Mouse (Mus musculus) kidney, postnatal 10 days (tissue): Measurements from ENCODE around the gene Zfp949.

Source experiments
- DNase-seq: peaks from one replicate; pipeline ENCODE4 v3.0.0; 2021; ENCODE audit warnings: mixed read lengths

Gene Zfp949

DNA sequence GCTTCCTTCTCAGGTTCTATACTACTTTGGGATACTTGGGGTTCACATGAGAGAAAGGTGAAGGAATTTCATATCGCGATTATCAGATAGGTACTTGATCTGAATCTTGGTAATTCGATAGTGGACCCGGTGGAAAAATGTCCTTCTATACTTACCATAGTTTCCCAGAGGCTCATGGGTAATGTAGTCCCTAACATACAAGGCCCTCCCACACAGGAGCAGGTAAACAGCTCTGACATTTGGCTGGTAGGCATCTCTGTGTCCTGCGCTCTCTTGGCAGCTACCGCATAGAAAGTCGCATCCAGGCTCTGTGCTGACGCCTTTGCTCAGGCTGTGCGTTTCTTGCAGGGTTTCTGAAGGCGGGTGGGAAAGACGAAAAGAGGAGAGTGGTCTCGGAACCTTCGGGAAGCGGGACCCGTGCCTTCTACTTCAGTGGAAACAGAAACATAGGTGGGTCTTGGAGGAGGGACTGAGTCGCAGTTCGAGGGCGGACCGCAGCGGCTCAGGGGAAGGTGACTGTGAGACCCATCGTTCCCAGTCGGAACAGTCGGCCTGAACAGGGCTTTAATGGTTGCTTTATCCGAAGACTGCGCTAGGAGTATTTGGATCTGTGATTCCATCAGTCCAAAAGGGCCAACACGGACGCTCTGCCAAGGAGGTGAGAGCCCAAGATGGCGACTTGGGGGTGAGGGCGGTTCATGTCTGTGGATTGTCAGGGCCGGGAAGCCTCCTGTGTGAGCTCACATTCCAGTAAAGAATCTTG is at the start of gene Zfp949:
Zfp949 (plus strand) TSS at position 170 of the 763 bp plus-strand sequence.
- peak; percentile 71 for DNase-seq

DNA sequence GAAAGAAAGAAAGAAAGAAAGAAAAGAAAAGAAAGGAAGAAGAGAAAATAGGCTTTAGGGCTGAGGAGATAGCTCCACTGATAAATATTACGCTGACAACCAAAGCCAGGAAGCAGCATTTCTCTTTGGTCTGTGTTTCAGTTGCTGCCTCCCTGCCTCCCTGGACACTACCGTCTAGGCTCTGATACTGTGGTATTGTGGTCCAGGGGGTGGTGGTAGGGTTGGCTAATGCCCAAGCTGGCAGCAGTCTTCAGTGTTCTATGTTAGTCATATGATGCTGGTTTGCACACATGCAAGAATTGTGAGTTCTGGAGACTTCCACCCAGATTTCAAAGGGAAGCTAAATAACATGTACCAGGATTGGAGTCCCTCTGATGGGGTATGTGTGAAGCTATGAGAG is 47.7 kb upstream of the Zfp949 start:
- DNase-seq = no peak

DNA sequence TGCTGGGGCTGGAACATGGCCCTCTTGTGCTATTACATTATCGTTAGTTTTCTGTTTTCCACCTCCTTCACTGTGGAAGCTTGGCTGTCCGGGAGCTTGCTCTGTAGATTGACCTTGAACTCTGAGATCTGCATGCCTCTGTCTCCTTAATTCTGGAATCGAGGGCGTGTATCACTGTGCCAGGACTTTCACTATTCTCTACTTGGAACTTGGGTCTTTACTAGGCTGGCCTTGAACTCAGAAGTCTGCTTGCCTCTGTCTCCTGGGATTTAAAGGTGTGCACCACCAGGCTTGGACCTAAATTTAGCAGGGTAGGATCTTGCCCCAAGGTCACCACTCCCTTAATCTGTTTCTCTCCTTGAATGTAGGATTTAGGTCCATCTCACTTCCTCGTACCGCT is 46.0 kb upstream of the Zfp949 start:
- DNase-seq = no peak

DNA sequence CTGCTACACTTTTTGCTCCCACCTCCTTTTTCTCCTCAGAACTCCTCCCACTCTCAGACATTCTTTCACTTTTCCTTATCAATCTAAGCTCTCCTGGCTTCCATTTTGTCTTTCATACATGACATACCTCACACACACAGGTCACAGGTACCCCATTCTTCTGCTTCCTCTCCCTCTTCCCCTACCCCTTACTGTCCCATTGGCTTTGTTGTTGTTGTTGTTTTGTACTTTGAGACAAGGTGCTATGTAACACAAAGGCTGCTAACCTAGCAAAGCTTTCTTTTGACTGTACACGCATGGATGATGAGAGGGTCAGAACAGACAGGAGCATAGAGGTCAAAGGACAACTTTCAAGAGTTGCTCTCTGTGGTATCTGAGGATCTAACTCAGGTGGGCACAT is 32.3 kb upstream of the Zfp949 start:
- no peak for DNase-seq

DNA sequence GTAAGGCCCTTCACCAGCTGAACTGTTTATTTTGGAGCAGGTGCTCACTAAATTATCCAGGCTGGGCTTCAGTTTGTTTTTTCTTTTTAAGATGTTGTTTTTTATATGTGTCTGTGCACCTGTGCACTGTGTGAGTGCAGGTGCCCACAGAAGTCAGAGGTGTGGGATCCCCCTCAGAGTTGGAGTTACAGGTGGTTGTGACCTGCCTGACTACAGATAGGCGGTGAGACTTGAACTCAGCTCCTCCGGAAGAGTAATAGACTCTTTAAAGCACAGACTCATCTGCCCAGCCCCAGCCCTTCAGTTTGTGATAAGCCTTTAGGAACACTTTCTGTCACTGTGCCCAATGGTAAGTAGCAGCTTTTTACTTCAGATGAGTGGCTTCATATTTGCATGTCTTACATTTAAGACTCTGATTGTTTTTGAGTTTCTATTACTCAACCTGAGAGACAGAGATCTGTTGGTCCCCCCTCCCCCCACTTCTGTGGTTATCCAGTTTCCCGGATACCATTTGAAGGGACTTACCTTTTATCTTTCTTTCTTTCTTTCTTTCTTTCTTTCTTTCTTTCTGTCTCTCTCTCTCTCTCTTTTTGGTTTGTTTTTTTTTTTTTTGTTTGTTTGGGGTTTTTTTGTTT is 31.3 kb upstream of the Zfp949 start:
- no peak for DNase-seq

DNA sequence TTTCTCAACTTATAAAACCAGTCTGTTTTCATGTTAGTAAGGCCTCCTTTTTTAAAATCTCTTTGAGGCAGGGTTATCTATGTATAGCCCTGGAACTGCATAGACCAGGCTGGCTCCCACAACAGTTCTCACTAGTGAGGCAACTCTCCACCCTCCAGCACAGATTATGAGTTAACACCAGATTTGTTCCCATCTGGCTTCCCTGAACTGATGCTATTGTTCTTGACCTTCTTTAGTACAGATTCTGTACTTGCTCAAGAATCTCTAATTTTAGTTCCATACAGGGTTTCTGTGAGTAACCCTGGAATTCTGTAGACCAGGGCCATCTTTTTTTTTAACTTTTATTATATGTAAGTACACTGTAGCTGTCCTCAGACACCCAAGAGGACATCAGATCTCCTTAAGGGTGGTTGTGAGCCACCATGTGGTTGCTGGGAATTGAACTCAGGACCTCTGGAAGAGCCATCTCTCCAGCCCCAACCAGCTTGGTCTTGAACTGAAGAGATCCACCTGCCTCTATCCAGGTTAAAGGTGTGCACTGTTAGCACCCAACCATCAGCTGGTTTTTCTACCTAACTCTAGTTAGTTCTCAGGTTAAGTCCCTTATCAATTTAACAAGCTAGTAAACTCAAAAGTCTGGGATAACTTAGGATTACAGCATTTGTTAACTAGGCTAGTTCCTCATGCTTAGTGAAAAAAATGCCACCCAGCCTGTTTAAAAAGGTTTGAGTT is 28.3 kb upstream of the Zfp949 start:
- DNase-seq = no peak

DNA sequence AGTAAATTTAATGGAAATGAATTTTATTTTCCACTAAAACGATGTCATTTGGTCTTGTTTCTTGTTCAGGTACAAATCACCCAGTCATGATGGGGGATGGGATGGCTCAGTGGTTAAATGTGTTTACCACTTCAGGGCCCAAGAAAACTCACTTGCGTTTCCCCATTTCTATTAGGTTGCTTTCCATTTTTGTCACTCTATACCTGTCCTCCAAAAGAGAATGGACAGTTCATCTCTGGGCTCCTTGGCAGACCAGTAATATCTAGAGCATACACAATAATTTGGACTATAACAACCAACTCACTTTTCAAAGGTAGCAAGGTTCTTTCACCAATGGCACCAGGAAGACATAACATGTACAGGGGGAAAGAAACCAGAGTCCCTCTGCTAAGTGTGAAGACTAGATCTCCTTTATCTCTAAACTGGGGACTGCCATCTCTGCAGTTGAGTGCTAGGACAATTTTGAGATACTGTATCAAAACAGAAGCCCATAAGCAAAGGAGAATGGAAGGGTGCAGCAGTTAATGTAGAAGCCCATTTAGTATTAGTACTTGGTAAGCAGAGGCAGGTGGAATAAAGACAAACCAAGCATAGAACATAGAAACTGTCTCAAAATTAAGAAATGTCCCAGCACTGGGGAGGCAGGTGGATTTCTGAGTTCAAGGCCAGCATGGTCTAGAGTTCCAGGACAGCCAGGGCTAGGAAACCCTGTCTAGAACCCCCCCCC is 27.5 kb upstream of the Zfp949 start:
- DNase-seq = no peak

DNA sequence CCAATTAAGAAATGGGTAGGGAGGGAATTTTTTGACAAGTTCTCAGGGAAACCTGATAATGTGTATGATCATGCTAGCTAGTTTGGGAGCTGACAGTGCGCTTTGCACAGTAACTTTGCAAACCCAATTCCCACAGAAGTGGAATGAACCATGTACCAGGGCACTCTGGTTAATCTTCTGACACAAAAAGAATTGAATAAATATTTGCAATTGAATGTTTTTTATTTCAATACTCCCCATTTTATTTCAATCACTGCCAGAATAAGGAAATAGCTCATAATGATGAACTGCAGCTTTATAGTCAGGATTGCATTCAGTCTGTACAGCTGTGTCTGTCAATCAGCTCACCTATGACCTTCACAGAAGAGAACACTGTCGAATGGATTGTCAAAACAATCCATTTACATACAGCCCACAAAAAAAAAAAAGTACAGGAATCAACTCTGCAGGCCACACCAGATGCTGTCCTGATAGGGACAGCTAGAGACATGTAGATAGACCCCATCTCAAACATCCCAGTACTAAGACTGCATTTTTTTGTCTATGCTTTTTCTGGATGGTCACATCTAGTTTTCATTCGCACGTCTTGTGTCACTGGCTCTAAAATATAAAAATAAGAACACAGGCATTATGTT is 26.9 kb upstream of the Zfp949 start:
- DNase-seq = no peak

DNA sequence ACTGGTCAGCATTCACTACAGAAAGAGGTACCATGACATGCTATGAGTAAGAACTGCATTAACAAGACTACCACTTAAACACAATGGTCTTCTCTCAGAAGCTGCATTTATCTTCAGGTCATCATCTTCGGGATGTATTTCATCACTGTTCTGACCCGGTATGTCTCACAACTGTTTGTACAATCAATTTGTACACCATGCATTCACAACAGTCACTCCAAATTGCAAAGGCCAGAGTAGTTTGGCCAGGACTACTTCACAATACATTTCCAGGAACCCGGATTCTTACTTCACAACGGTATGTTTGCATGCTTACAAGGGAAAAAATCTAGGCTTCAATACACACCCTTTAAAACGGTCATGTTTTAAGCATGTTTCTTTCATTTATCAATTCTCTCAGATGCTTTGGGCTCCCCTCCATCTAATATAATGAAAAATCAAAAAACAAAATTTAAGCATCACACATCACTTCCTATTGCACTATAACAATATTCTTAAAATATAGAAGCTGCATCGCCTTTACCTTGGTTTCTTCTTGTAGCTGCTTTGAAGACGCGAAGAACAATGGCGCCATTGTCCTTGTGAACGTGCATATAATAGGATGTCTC is 25.8 kb upstream of the Zfp949 start:
- DNase-seq = no peak

DNA sequence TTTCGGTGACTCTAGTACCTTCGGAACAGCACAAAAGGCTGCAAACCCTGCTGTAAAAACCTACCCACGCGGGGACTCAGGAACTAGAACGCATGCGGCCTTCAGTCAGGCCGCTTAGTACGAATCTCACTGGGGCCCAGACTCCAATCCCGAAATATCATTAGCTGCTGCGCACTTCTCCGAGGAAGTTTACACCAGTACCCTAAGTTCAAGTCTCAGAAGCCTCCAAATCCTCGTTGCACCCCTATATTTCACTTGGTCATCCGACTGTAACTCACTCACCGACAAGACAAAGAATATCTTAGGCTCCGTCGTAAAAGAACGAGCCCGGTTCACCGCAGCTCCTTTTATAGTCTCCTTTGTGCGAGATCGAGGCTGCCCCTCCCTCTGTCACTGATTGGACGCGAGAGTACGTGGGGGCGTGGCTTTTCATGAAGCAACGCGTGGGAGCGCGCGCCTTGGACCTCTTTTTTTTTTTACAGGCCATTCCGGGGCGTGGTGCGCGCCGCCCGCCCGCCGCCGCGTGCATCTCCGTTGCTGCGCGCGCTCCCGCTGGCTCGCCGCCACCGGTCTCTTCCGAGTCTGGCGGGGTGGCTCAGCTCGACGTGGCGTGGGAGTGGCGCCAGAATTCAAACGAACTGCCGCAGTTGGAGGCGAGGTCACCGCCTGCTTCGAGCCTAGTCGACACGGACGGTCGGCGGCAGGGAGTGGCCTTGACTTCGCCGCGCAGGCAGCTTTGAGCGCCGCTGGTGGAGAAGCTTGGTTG is 25.1 kb upstream of the Zfp949 start:
- DNase-seq = peak; percentile 98

DNA sequence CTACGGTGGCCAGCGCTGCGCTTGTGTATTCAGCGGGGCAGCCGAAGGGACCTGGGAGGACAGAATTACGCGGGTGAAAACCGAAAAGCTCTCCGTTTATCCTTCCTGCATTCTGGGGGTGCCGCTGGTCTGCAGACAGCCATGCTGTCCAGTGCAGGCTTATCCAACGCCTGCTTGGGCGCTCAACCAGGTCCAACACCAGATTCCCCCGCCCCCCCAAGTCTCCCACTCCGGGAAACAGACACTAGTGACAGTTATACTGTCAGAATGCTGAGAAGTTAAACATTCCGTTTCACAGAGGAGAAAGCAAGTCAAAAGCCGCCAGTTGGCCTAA is 24.5 kb upstream of the Zfp949 start:
- DNase-seq = no peak

DNA sequence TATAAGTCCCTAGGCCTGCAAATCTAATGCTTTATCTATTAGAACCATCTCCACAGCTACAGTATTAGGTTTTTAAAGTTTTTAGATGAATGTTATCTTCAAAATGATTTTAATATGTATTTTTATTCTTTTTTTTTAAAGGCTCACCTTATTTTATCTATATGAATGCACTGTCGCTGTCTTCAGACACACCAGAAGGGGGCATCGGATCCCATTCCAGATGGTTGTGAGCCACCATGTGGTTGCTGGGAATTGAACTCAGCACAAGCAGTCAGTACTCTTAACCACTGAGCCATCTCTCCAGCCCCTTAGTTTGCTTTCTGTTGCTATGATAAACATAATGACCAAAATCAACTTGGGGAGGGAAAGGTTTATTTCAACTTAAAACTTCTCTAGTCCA is 23.5 kb upstream of the Zfp949 start:
- no peak for DNase-seq

DNA sequence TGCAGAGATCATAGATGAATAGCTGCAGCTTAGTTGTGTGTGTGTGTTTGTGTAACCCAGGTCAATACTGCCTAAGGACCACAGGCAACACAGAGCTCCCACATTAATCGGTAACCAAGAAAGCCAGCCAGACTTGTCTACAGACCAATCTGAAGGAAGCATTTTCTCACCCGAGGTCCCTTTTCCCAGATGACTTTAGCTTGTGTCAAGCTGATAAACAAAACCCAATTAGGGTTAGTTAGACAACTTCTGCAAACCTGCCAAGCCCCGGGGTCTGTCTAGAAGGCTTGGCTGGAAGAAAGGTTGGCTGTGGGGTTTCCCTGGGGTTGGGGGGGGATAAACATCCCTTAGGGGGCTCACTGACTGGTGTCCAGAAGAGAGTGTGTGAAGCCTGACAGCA is 23.0 kb upstream of the Zfp949 start:
- DNase-seq = no peak

DNA sequence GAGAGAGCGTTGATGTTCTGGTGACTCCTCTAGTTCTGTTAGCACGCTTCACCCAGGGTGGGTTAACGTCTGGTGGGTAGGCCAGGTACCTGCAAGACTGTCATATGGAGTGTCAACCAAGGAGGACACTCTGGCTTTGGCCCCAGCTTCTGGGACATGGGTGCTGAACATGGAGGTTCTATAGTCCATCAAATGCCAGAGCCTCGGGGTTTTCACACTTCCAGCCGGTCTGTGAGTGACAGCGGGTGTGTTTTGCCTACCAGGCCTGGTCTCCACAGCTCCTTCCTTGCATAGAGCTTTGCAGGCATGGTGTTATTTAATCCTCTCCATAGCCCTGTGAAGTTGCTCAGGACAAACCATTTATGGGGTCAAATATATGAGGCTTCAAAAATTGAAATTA is 22.5 kb upstream of the Zfp949 start:
- DNase-seq = no peak

DNA sequence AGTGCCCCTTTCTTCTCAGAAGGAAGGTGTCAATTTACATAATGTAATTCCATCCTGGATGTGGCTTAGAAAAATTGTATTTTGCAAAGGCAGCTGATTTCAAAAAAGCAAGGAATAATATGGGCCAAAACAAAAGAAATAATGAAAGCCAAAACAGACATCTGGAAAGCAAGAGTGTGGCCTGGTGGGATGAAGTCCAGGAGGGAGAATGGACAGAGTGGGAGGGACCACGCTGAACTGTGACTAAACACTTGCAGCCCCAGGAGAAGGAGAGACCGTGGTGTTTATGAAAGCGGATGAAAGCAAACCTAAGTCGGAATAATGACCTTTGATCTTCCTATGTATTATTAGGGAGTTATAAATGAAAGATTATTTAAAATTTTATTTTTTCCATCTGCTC is 19.9 kb upstream of the Zfp949 start:
- no peak for DNase-seq

DNA sequence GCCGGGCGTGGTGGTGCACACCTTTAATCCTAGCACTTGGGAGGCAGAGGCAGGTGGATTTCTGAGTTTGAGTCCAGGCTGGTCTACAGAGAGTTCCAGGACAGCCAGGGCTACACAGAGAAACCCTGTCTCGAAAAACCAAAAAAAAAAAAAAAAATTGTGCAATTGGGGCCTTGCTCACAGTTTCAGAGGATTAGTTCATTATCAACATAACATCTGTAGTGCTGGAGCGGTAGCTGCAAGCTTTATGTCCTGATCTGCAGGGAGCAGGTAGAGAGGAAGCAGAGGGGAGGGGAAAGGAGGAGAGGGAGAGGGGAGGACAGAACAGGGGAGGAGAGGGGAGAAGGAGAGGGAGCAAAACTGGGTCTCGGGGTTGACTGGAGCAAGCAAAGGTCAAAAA is 19.1 kb upstream of the Zfp949 start:
- no peak for DNase-seq

DNA sequence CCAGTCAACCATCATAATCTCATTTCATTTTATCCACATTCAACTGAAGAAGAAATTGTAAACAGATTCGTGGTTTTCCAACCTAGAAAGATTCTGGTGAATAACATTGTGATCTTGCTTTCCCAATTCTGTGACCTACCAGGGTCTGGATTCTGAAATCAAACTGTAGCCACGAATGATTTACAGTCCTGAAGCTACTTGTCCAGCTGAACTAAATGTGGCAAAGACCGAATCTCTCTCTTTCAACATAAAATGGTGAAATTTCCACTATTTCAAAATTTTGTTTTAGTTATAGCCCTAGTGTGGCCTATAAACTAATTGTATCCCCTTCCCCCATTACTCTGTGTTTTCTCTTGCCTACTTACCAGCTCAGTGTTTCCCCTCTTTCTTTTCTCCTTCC is 18.2 kb upstream of the Zfp949 start:
- DNase-seq = no peak

DNA sequence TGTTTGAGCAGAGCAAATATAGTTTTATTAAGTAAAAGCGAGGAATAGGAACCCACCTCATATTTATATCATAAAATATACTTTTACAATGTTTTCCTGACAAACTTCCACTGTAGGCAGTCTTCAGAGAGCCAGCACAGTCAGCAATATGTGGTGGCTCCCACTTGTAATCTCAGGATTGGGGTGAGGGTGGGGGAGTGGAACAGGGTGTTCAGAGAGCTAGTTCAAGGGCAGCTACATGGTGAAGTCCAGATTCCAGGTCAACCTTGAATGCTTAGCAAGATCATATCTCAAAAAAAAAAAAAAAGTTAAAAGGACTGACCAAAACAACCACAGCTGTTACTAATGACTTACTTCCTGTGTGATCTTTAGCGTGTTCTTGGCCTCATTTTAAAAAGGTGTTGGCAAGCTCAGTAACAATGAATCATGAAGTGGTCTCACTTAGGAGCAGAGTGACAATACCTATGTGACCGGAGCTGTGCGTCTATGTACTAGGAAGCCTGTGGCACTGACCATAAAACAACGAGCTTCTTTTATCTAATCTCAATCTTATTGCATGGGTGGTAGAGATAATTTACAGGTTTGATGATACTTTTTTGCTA is 17.7 kb upstream of the Zfp949 start:
- no peak for DNase-seq

DNA sequence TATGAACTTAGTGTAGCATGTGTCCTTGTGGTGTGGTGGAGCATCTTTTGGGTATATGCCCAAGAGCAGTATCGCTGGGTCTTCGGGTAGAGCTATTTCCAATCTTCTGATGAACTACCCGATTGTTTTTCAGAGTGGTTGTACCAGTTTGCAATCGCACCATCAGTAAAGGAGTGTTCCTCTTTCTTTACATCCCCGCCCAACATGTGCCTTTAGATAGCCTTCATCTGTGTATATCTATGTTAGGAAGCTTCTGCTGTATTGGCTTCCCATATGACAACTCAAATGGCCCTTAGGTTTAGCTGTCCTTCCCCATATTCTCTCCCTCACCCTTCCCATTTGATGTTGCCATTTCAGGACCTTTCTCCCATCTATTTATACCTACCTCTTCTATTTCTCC is 13.7 kb upstream of the Zfp949 start:
- DNase-seq = no peak

DNA sequence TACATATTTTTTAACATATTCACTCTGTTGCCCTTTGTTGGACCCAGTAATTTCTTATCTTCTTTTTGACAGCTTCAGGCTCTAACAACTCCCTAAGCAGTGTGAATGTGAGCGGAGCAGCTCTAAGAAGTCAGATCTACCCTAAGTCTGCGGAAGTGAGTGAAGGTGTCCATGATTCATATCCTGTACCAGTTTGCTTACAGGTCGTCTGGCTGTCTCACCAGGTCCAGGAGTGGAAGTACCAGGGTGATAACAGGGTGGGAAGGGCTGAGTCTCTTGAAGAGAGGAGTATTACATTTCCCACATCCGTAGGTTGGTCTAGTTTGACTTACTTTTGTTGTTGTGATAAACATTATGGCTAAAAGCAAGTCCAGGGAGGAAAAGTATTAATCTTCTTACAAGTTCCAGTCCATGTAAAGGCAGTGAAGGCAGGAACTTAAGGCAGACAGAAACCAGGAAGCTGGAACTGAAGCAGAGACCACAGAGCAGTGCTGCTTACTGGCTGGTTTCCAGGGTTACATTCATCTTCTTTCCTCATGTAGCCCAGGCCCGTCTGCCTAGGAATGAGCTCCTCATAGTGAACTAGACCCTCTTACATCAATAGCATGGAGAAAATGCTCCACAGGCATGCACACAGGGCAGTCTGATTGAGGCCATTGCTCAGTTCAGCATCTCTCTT is 8.1 kb upstream of the Zfp949 start:
- no peak for DNase-seq

DNA sequence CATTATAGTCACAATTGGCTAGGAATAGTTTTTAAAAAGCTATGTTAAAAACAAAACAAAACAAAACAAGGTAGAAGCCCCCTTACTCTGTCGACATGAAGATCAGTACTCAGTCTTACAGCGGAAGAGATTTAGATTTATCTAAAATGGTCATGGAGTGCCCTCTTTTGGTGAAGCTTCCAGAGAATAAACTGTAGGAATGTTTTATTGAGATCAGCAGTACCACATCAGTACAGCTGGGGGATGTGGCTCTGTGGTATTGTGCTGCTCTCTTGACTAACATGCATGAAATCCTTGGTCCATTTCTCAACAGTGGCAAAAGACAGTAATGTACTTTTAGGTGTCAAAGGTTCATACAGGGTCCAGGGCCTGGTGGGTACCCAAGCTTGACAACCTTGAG is 5.0 kb upstream of the Zfp949 start:
- DNase-seq = peak; percentile 23
